Mouse (Mus musculus): ENCODE measurements around the gene Pgr. TPM values are rescaled to one million over a fixed set of nuclear protein-coding genes. Genes with fewer than 3 reads are reported as not detected.

Pgr gene
- polyA plus RNA-seq (2015; fragmentation: Nextera tagmentation; extraction: Ambion mirVana) = 5.2 and 6.0 TPM in 2 replicates

DNA sequence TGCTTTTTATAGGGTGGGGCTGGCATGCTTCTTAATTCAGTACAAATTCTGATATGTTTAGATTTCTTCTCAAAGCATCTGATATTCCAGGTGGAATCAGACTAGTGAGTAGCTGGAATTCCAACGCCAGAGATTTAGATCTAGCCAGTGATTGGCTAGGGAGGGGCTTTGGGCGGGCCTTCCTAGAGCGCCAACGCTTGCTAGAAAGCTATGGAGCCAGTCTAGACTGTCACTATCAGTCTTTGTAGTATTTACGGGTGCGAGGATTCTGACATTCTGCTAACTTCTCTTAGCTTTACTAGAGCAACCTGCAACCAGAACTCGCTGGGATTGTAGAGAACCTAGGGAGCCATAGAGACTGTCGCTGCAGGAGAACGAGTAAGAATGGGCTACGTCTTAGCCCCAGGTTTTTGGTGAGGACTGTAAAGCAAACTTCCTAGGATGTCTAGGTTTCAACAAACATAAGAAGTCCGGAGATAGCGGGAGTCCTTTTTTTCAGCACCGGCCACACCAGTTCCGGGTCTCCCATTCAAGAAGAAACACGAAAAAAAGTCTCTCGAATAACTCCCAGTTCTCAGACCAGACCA lies at the start of gene Pgr:
Gene Pgr (plus strand): TSS at position 218 of the 587 bp plus-strand sequence.

DNA sequence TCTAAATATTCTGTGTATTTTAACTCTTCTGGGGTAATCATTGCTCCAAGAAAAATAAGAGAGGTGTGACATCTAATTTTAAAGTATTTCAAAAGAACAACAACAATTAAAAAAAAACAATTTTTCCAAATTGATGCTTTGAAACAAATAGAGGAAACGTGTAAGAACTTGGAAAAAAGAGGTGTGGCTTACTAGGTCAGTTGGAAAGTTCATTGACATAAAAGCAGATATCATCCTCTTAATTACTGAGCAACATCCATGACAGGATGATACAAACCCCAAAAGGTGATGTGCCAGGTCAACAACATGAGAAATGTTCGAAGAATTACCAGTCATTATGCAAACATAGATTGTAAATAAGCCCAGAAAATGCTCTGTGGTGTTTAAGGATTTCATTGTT lies 71.9 kb downstream of the Pgr start, which contains the start of gene Gm16485:
Gene Gm16485 (plus strand): TSS at position 301 of the 400 bp plus-strand sequence.

Other genes starting within 250 kb of the Pgr start
- gene Gm16485, start 72.0 kb downstream of the Pgr start, polyA plus RNA-seq (2015; fragmentation: Nextera tagmentation; extraction: Ambion mirVana) = 0.69 and 0.72 TPM in 2 replicates

Data from neural tube, postnatal 0 days (tissue).